Mouse (Mus musculus) heart, adult 2 months (tissue): ENCODE data around the gene Gpr171.

Source experiments
- CTCF ChIP-seq: fragments of 200-600 bp; IDR thresholded peaks from 2 replicates; pipeline ENCODE4 v1.8.1; 2022; ENCODE audit warnings: antibody characterized with exemption, mild to moderate bottlenecking, moderate library complexity
- EP300 ChIP-seq: fragments of 200-500 bp; IDR thresholded peaks from 2 replicates; pipeline ENCODE4 v1.6.1; 2011; ENCODE audit warnings: low read depth, low read length, control low read depth; ENCODE audit not compliant: insufficient read depth

- TF ChIP-seq EP300 (no peak), CTCF (no peak)
Measured at GRCm38 (mm10) chr3:59098540-59098939, 3.1 kb downstream of the Gpr171 start.
